ENCODE assay signal across 8 mouse cellular contexts in genomic region chr10:40969372-40970033, GRCm38 (mm10).
DNase-seq lines count a peak whose midpoint lies in the region; ATAC-seq lines count a peak whose summit lies in the region.

No protein-coding gene starts in this region.

- peak overlapping the region; percentile 73 for H3K9ac ChIP-seq in heart, embryonic 13.5 days
- peak overlapping the region; percentile 59 for H3K9ac ChIP-seq in hindbrain, embryonic 16.5 days (ENCODE audit: low read depth, low read length)
- H3K9ac ChIP-seq in neural tube, embryonic 15.5 days (replicated peaks): 0 out of 2 replicates have a peak overlapping the region, but pooled peaks have one; percentile 20

- WGBS in heart, embryonic 13.5 days: 6% methylated on average over 16 of the region's 16 CpGs
- WGBS in hindbrain, embryonic 16.5 days: 8% methylated on average over 16 of the region's 16 CpGs
- 8% methylated on average over 16 of the region's 16 CpGs for WGBS in neural tube, embryonic 15.5 days

- H3K9me3 ChIP-seq in heart, embryonic 13.5 days: no peaks in the 10 kb centered on the region
- no peaks in the 10 kb centered on the region for H3K9me3 ChIP-seq in hindbrain, embryonic 16.5 days (ENCODE audit: control insufficient read depth, low read length)
- H3K9me3 ChIP-seq in neural tube, embryonic 15.5 days (replicated peaks): no peaks in the 10 kb centered on the region

- intact Hi-C loops in heart, postnatal 36 days (cut with DNase I): no loop called here

- H3K4me1 ChIP-seq in heart, embryonic 13.5 days: peaks cover 8% of the 10 kb centered on the region
- H3K4me1 ChIP-seq in hindbrain, embryonic 16.5 days (ENCODE audit: control insufficient read depth, insufficient read depth, low read depth, low read length): peaks cover 14% of the 10 kb centered on the region
- peaks cover 26% of the 10 kb centered on the region for H3K4me1 ChIP-seq in neural tube, embryonic 15.5 days

- no peak for ATAC-seq in heart, embryonic 13.5 days (ENCODE audit: extremely low read depth, insufficient number of reproducible peaks, low FRiP score, low TSS enrichment)
- peak; percentile 82 for ATAC-seq in hindbrain, embryonic 16.5 days
- ATAC-seq in neural tube, embryonic 15.5 days (ENCODE audit: low FRiP score): peak; percentile 82

- peak overlapping the region; percentile 46 for H3K4me3 ChIP-seq in heart, embryonic 13.5 days
- peak overlapping the region; percentile 34 for H3K4me3 ChIP-seq in hindbrain, embryonic 16.5 days (ENCODE audit: low read length)
- peak overlapping the region; percentile 31 for H3K4me3 ChIP-seq in neural tube, embryonic 15.5 days (replicated peaks)

- peak overlapping the region; percentile 71 for H3K4me2 ChIP-seq in heart, embryonic 13.5 days
- peak overlapping the region; percentile 70 for H3K4me2 ChIP-seq in hindbrain, embryonic 16.5 days (ENCODE audit: low read length)
- peak overlapping the region; percentile 60 for H3K4me2 ChIP-seq in neural tube, embryonic 15.5 days

- no peaks in the 10 kb centered on the region for H3K27me3 ChIP-seq in heart, embryonic 13.5 days (replicated peaks)
- H3K27me3 ChIP-seq in hindbrain, embryonic 16.5 days (replicated peaks; ENCODE audit: control insufficient read depth, insufficient read depth, low read length): no peaks in the 10 kb centered on the region
- no peaks in the 10 kb centered on the region for H3K27me3 ChIP-seq in neural tube, embryonic 15.5 days (replicated peaks)

- H3K36me3 ChIP-seq in heart, embryonic 13.5 days: no peaks in the 10 kb centered on the region
- no peaks in the 10 kb centered on the region for H3K36me3 ChIP-seq in hindbrain, embryonic 16.5 days (ENCODE audit: control insufficient read depth, insufficient read depth, low read length)
- no peaks in the 10 kb centered on the region for H3K36me3 ChIP-seq in neural tube, embryonic 15.5 days

- no peak overlapping the region for H3K27ac ChIP-seq in heart, embryonic 13.5 days (replicated peaks)
- peak overlapping the region; percentile 46; the same call in 1 of the 2 replicates for H3K27ac ChIP-seq in hindbrain, embryonic 16.5 days (ENCODE audit: low read depth, low read length)
- H3K27ac ChIP-seq in neural tube, embryonic 15.5 days (replicated peaks): peak overlapping the region; percentile 61

- no peak for DNase-seq in heart, postnatal 36 days
- DNase-seq in NIH3T3 (ENCODE audit: low read depth): peak; percentile 26
- peak; percentile 61 for DNase-seq in embryo, embryonic 9.5 days (ENCODE audit: extremely low spot score)
- no peak for DNase-seq in frontal cortex, postnatal 10 days (ENCODE audit: low spot score in 2 of 2)
- no peak for DNase-seq in lung, postnatal 4 days

Comparison
In these comparisons a context has a peak if more than half of its experiments do, and no peak if none do; other contexts are left out.
1. H3K9ac ChIP-seq: peak in every context shown above with its lines; median percentile 73 in heart, embryonic 13.5 days; 59 in hindbrain, embryonic 16.5 days; 20 in neural tube, embryonic 15.5 days.
2. DNase-seq: peak in NIH3T3 (single experiment) and embryo, embryonic 9.5 days (single experiment); none in heart, postnatal 36 days (0 of 2), frontal cortex, postnatal 10 days (0 of 2) and lung, postnatal 4 days (0 of 2).
3. Peak in every context shown above with its lines, with median percentiles within 50 percentile points of each other: H3K4me2 ChIP-seq and H3K4me3 ChIP-seq.